Mouse (Mus musculus): ENCODE results near the gene Gpc6.

- no peak for TF ChIP-seq CTCF (IDR thresholded peaks at IDR 0.05; ENCODE audit: low read depth, low read length)
- TF ChIP-seq POLR2A (IDR thresholded peaks at IDR 0.05; ENCODE audit: borderline replicate concordance, low read depth, low read length): no peak
Observed at GRCm38 (mm10) chr14:117293746-117294145, 368.6 kb downstream of the Gpc6 start.

All from bone marrow macrophage, adult 2 months (primary cell).